Mouse (Mus musculus) hindbrain, embryonic 10.5 days (tissue): Measurements from ENCODE around the gene Otogl. TPM values are rescaled to one million over a fixed set of nuclear protein-coding genes. Genes with fewer than 3 reads are reported as not detected.

Experiments used
- DNase-seq: peaks from one replicate; pipeline ENCODE4 v3.0.0-alpha.2; 2017; ENCODE audit warnings: low spot score
- H3K27ac ChIP-seq: fragments of 300-500 bp; sonication (generic); 2 replicates; pipeline ENCODE4 v1.5.1; 2016; ENCODE audit warnings: mild to moderate bottlenecking, moderate library complexity
- H3K27me3 ChIP-seq: fragments of 300-500 bp; sonication (generic); 2 replicates; pipeline ENCODE4 v1.6.1; 2016; ENCODE audit warnings: mild to moderate bottlenecking; ENCODE audit not compliant: poor library complexity, insufficient read depth, severe bottlenecking
- H3K36me3 ChIP-seq: fragments of 300-500 bp; sonication (generic); 2 replicates; pipeline ENCODE4 v1.6.1; 2016; ENCODE audit warnings: mild to moderate bottlenecking, moderate library complexity
- H3K4me1 ChIP-seq: fragments of 300-500 bp; sonication (generic); replicated peaks from 2 replicates; pipeline ENCODE4 v1.6.1; 2016; ENCODE audit warnings: mild to moderate bottlenecking
- H3K4me3 ChIP-seq: fragments of 300-500 bp; sonication (generic); 2 replicates; pipeline ENCODE4 v1.5.1; 2016; ENCODE audit warnings: mild to moderate bottlenecking, moderate library complexity
- H3K9me3 ChIP-seq: fragments of 300-500 bp; sonication (generic); 2 replicates; pipeline ENCODE4 v1.6.1; 2016; ENCODE audit warnings: mild to moderate bottlenecking, moderate library complexity
- WGBS: fragments of 180-500 bp; shearing (Covaris S2); methylation state at CpG from one replicate; pipeline ENCODE4 v1.1.7; 2016; 5-methylcytosine and 5-hydroxymethylcytosine counted together
- polyA plus RNA-seq: library from polyadenylated mRNA; unstranded; fragments of >200 nt; fragmentation: Nextera tagmentation; extraction: Ambion mirVana; gene quantifications from 2 replicates; pipeline ENCODE4 v1.2.1, GENCODE M21; 2016

The Otogl gene
- polyA plus RNA-seq, 1 experiment from 2014 or later, result 0.04 TPM

DNA sequence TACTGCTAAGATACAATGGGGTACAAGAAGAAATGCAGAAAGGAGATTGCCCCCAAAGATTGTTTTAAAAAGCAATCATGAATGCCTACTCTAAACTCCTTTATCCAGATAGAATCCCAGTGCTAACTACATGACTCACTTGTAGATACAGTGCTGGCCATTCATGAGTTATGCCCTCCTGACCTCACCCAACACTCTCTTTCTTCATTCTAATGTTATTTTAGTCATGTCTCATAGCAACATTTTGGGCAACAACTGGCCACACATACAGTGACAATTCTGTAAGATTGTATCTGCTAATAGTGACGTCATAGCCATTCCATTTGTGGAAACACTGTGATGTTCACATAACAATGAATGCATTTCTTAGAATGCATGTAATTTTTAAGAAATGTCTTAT, 21.6 kb upstream of the Otogl start:
- H3K36me3 ChIP-seq, result no peaks in the 10 kb centered on the region
- WGBS, result 90% methylated on average over 1 of the region's 1 CpGs
- DNase-seq, result no peak
- H3K4me3 ChIP-seq, result no peak overlapping the region
- H3K27ac ChIP-seq, result no peak overlapping the region
- no peaks in the 10 kb centered on the region for H3K9me3 ChIP-seq
- H3K27me3 ChIP-seq, result no peaks in the 10 kb centered on the region
- H3K4me1 ChIP-seq, result peaks cover 12% of the 10 kb centered on the region; the same call in 1 of the 2 replicates

DNA sequence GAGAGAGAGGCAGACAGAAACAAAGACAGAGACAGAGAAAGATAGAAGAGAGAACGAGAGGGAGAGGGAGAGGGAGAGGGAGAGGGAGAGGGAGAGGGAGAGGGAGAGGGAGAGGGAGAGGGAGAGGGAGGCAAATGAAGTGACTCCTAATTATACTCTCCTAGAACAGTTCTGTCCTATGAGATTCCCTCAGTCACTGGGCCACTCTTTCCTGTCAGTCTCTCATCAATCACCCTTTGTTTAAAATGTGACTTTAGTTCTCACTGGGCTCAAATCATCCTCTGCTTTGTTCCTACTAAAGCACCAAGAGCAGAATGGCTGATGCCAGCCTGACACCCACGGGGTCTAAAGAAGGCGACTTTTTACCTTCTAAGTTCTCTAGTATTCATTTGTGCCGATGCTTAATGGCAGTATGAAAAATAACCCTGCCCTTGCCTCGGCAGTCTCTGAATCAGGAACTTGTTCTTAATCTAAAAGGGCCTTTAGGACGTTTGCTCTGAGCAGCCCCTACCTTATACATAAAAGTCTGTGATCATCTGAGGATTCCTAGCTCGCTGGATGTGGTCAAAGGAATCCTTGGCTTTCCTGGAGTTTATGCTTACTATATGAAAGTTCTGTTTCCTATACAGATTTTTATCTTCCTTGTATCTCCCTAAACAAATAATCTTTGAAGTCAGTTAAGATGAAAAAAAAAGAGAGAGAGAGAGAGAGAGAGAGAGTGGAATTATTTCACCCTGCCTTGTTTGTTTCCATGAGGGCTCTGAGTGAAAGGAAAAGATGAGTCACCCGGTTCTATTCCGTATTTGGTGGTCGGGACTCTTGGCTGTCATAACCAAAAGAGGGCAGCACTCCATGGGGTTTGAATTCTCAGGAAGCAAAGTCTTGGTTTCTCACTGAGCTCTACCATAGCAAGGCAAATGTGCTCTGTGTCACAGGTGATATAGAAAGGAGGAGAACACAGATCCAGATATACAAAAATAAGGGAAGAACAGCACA, 20.2 kb upstream of the Otogl start:
- peak overlapping the region; percentile 51 for H3K27ac ChIP-seq
- H3K9me3 ChIP-seq, result no peaks in the 10 kb centered on the region
- WGBS, result 35% methylated on average over 10 of the region's 10 CpGs
- no peak overlapping the region for H3K4me3 ChIP-seq
- no peaks in the 10 kb centered on the region for H3K27me3 ChIP-seq
- H3K36me3 ChIP-seq, result no peaks in the 10 kb centered on the region
- peaks cover 12% of the 10 kb centered on the region; the same call in 1 of the 2 replicates for H3K4me1 ChIP-seq
- peak; percentile 10 for DNase-seq

DNA sequence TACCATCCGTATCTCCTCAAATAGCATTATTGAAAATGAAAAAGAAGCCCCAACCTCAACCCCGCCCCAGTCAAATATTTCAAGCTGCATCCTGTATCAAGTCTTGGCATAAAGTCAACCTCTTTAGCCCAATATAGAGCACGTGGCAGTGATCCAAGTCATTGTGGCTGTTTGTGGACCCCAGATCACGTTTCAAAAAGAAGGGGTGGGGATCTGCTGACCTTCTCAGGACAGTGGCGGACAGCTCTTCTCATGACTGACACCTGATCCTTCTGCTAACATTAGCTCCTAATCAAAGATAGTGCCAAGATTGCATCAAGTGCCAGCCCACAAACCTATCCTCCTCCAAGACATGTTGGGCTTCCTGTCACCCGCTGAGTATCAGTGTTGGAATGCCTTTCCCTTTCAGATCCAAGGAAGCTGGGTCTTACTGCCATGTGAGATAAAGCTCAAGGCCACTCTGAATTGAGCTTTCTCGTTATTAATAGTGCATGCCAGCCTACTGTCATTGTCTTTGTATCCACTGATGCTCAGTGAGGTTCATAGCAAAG, 18.6 kb upstream of the Otogl start:
- no peaks in the 10 kb centered on the region for H3K36me3 ChIP-seq
- H3K4me3 ChIP-seq, result no peak overlapping the region
- peaks cover 12% of the 10 kb centered on the region; the same call in 1 of the 2 replicates for H3K4me1 ChIP-seq
- no peak for DNase-seq
- WGBS, result 73% methylated on average over 7 of the region's 7 CpGs
- H3K27me3 ChIP-seq, result no peaks in the 10 kb centered on the region
- no peak overlapping the region for H3K27ac ChIP-seq
- no peaks in the 10 kb centered on the region for H3K9me3 ChIP-seq

DNA sequence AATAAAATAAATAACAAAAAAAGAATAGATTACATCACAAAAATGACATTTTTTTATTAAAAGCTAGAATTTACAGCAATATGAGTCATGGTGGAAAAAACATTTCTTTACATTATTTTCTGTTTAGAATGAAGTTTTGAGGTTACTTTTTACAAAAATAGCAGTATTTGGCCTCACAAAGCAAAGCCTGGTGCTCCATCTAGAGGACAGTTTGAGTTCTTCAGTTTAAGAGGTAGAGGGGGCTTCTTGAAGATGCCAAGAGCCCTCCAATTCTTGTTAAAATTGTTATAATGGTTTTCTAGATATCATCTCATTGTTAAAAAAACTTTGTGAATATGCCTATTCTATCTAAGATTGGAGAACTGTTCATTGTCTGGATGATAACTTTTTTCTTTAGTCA, 13.4 kb upstream of the Otogl start:
- no peak overlapping the region for H3K4me3 ChIP-seq
- H3K36me3 ChIP-seq, result no peaks in the 10 kb centered on the region
- H3K27ac ChIP-seq, result no peak overlapping the region
- DNase-seq, result no peak
- no peaks in the 10 kb centered on the region for H3K4me1 ChIP-seq
- H3K27me3 ChIP-seq, result no peaks in the 10 kb centered on the region
- no peaks in the 10 kb centered on the region for H3K9me3 ChIP-seq

DNA sequence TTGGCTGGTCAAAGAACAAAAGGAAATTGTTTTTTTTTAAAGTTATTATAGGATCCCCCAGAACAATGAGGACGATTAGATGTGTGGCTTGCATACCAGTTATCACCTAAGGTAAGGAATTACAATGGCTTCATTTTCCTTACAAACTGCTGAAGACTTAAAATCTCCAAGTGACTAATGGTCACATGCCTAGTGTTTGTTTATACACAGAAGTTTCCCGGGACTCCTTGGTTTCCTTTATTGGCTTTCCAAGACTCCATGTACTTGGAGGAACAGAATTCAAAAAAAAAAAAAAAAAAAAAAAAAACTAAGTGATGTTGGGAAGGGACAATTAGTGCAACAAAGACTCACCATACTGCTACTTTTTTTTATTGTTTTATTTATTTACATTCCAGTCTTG, 11.9 kb upstream of the Otogl start:
- WGBS, result 68% methylated on average over 2 of the region's 2 CpGs
- Histone ChIP-seq H3K36me3 (no peaks in the 10 kb centered on the region), H3K4me1 (no peaks in the 10 kb centered on the region), H3K4me3 (no peak overlapping the region), H3K27me3 (no peaks in the 10 kb centered on the region), H3K9me3 (no peaks in the 10 kb centered on the region), H3K27ac (no peak overlapping the region)
- DNase-seq, result no peak

DNA sequence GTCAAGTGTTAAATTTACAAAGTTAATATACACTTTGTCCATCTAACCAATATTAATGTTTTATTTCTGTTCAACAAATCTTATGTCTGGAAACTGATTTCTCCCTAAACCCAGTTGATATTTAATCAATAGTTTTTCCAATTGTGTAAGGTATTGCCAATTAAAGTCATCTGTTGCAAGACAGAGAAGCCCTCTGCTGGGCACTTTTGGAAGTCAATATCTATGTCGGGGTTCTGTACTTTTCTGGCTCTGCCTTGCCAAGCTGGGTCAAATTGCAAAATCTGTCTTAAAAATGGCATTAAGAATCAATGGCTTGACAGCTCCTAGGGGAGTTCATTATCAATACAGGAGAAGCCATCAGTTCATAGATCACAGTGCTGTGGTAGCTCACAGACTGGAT, 10.8 kb upstream of the Otogl start:
- no peak overlapping the region for H3K4me3 ChIP-seq
- no peak for DNase-seq
- 23% methylated on average over 1 of the region's 1 CpGs for WGBS
- H3K4me1 ChIP-seq, result no peaks in the 10 kb centered on the region
- H3K9me3 ChIP-seq, result no peaks in the 10 kb centered on the region
- no peaks in the 10 kb centered on the region for H3K27me3 ChIP-seq
- no peak overlapping the region for H3K27ac ChIP-seq
- no peaks in the 10 kb centered on the region for H3K36me3 ChIP-seq

DNA sequence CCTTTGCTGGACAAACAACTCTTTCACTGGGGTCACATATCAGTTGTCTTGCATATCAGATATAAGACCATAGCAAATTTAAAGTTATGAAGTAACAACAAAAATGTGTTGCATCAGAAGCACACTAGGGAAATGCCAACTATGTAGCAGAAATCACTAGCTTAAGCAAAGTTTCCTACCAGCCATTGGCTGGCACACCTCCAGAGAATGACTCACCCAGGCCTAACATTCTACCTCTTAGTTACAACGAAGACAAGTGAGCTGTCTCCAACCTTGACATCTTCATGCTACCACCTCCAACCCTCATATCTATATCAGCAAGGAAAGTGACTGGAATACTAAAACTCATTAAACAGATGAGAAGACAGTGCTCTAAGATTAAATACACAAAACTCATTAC, 9.6 kb upstream of the Otogl start:
- Histone ChIP-seq H3K27ac (no peak overlapping the region), H3K9me3 (no peaks in the 10 kb centered on the region), H3K4me1 (no peaks in the 10 kb centered on the region), H3K27me3 (no peaks in the 10 kb centered on the region), H3K36me3 (no peaks in the 10 kb centered on the region), H3K4me3 (no peak overlapping the region)
- DNase-seq, result no peak
- WGBS, result 75% methylated on average over 1 of the region's 1 CpGs

DNA sequence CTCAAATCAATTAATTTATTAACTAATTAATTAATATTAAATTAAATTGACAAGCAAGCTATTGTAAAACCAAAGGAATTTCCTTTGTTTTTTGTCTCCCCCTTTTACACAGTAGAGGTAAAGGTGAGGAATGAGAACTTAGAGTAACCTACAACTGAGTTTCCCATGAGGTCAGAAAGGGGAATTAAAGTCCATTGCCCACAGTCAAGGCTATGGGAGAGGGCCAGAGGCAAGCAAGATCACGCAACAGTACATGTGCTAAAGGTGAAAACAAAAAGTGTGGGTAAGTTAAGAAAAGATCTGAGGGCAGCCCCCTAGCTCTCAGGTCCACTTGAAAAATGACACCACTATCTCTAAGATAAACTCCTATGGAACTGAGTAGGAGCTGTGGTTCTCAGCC, 9.2 kb upstream of the Otogl start:
- no peak overlapping the region for H3K4me3 ChIP-seq
- H3K9me3 ChIP-seq, result no peaks in the 10 kb centered on the region
- WGBS, result 69% methylated on average over 1 of the region's 1 CpGs
- no peaks in the 10 kb centered on the region for H3K27me3 ChIP-seq
- H3K4me1 ChIP-seq, result no peaks in the 10 kb centered on the region
- DNase-seq, result no peak
- no peaks in the 10 kb centered on the region for H3K36me3 ChIP-seq
- H3K27ac ChIP-seq, result no peak overlapping the region

DNA sequence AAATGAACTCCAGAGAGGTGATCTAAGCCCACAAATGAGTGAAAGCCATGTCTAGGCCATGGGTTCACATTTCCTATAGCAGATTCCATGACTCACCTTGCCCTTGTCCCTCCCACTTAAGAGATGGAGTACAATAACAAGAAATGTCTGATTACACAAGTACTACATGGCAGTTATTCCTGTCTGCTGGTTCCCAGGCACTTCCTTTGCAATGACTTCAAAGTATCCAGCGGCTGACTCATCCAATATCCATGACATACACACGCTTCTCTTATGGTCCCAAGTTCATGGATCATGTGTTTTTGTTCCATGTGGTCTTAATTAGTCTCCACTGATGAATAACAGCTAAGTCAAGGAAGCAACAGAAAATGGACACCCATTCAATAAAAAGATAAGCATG, 1.1 kb upstream of the Otogl start:
- no peak for DNase-seq
- Histone ChIP-seq H3K4me1 (no peaks in the 10 kb centered on the region), H3K27me3 (no peaks in the 10 kb centered on the region), H3K27ac (no peak overlapping the region), H3K9me3 (peaks cover 2% of the 10 kb centered on the region), H3K4me3 (no peak overlapping the region), H3K36me3 (no peaks in the 10 kb centered on the region)
- WGBS, result 83% methylated on average over 2 of the region's 2 CpGs

DNA sequence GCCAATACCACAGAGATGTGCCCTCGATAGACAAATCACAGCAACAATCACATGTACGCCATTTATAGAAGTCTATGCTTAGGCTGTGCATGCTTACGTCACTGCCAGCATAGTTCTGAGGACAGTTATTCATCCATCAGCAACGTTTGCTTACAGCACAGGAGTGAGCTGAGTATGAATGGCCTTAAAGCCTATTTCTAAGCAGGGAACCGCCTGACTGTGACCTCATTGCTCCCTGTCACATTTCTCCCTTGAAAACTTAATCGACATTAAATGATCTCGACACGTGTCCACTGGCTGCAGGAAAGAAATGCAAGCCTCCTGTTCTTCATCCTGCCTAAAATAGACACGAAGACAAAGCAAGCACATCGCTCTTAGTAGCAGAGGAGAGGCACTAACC, 5.5 kb downstream of the Otogl start:
- H3K4me1 ChIP-seq, result no peaks in the 10 kb centered on the region
- H3K27me3 ChIP-seq, result no peaks in the 10 kb centered on the region
- peaks cover 6% of the 10 kb centered on the region for H3K9me3 ChIP-seq
- 77% methylated on average over 10 of the region's 10 CpGs for WGBS
- no peaks in the 10 kb centered on the region for H3K36me3 ChIP-seq
- no peak for DNase-seq
- H3K4me3 ChIP-seq, result no peak overlapping the region
- no peak overlapping the region for H3K27ac ChIP-seq

DNA sequence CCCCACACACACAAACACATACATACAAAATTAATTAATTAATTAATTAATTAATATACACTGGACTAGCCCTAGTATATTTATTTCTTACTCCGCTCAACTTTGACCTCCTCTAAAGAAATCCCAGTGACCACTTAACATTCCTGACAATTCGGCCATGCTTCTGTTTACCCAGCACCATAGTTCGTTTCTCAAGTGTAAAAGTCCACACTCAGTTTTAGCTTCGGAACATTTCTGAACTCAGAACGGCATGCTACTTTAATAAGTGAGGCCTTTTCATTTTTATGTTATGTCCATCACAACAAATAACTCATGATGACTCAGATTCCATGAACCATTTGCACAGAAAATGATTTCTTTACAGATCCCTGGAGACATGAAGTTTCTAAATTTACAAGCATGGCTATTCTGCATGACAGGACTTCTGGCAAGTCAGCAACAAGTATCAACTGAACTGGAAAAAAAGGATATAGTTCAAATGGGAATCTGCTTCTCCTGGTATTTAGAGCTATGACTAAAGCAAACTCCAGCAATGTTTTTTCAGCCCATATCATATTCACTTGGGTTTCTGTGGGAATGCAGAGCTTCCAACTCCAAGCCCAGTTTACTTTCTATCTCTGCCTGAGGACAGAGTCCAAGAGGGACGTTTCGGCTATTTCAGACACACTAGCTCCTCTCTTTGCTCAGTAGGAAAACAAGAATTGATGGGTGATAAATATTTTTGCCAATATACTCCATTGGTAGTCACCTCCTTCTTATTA, 6.5 kb downstream of the Otogl start:
- no peaks in the 10 kb centered on the region for H3K27me3 ChIP-seq
- H3K4me1 ChIP-seq, result no peaks in the 10 kb centered on the region
- H3K9me3 ChIP-seq, result peaks cover 6% of the 10 kb centered on the region
- H3K4me3 ChIP-seq, result no peak overlapping the region
- WGBS, result 88% methylated on average over 7 of the region's 7 CpGs
- no peak for DNase-seq
- H3K27ac ChIP-seq, result no peak overlapping the region
- H3K36me3 ChIP-seq, result no peaks in the 10 kb centered on the region

DNA sequence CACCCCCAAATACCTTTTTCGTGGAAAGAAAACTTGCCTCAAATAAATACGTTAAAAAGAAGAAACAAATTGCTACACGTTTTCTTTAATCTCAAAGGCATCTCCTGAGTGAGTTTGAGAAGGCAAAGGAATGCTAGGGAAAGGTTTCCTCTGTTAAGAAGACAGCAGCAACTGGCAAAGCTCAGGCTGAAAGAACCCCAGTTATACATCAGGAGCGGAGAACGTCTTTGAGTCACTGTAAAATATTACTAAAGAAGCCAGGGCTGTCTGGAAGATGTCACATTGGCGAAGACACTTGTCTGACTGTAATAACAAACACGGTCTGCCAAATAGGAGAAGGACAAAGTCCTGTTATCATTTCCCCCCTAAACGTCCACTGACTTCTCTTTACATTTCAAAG, 10.0 kb downstream of the Otogl start:
- H3K36me3 ChIP-seq, result no peaks in the 10 kb centered on the region
- DNase-seq, result no peak

More for the DNA sequence above, 10.0 kb downstream of the Otogl start:
- Histone ChIP-seq H3K4me3 (no peak overlapping the region), H3K27ac (no peak overlapping the region), H3K4me1 (no peaks in the 10 kb centered on the region), H3K27me3 (no peaks in the 10 kb centered on the region), H3K9me3 (no peaks in the 10 kb centered on the region)
- 84% methylated on average over 8 of the region's 8 CpGs for WGBS
